Mouse (Mus musculus) lung, postnatal 0 days (tissue): ENCODE measurements around the gene Nrg4. TPM values are rescaled to one million over a fixed set of nuclear protein-coding genes. Genes with fewer than 3 reads are reported as not detected.
A peak's percentile ranks its signal among the peaks of the same experiment; 100 is the strongest.

ENCODE experiments used
- ATAC-seq: fragments of 200-750 bp; cut with Nextera tagmentation; 2 replicates; pipeline ENCODE4 v1.8.0; 2017; ENCODE audit warnings: moderate library complexity
- DNase-seq: peaks from one replicate; pipeline ENCODE4 v3.0.0-alpha.2; 2016; ENCODE audit warnings: low spot score
- H3K27ac ChIP-seq: fragments of 300-500 bp; sonication (generic); 2 replicates; pipeline ENCODE4 v1.5.1; 2014; ENCODE audit warnings: antibody characterized with exemption, mild to moderate bottlenecking, low read length, mixed read lengths
- H3K27me3 ChIP-seq: fragments of 300-500 bp; sonication (generic); replicated peaks from 2 replicates; pipeline ENCODE4 v1.6.1; 2014; ENCODE audit warnings: low read length, mixed read lengths; ENCODE audit not compliant: insufficient read depth
- H3K36me3 ChIP-seq: fragments of 300-500 bp; sonication (generic); 2 replicates; pipeline ENCODE4 v1.6.1; 2014; ENCODE audit warnings: low read length, mixed read lengths; ENCODE audit not compliant: insufficient read depth
- H3K4me1 ChIP-seq: fragments of 300-500 bp; sonication (generic); 2 replicates; pipeline ENCODE4 v1.6.1; 2014; ENCODE audit warnings: antibody characterized with exemption, low read depth, low read length, mixed read lengths; ENCODE audit not compliant: insufficient read depth
- H3K4me2 ChIP-seq: fragments of 300-500 bp; sonication (generic); replicated peaks from 2 replicates; pipeline ENCODE4 v1.6.1; 2014; ENCODE audit warnings: low read depth, mild to moderate bottlenecking, low read length, moderate library complexity, mixed read lengths
- H3K4me3 ChIP-seq: fragments of 300-500 bp; sonication (generic); 2 replicates; pipeline ENCODE4 v1.5.1; 2014; ENCODE audit warnings: low read depth, low read length
- H3K9ac ChIP-seq: fragments of 300-500 bp; sonication (generic); replicated peaks from 2 replicates; pipeline ENCODE4 v1.6.1; 2014; ENCODE audit warnings: low read depth, mild to moderate bottlenecking
- H3K9me3 ChIP-seq: fragments of 300-500 bp; sonication (generic); 2 replicates; pipeline ENCODE4 v1.6.1; 2016; ENCODE audit warnings: low read length, mixed read lengths
- CTCF ChIP-seq: IDR thresholded peaks from 2 replicates; pipeline ENCODE4 v1.5.1; 2016; ENCODE audit warnings: antibody characterized with exemption, mild to moderate bottlenecking
- EP300 ChIP-seq: IDR thresholded peaks from 2 replicates; pipeline ENCODE4 v1.6.1; 2016; ENCODE audit warnings: antibody characterized with exemption, mild to moderate bottlenecking, control low read depth
- WGBS: fragments of 180-500 bp; shearing (Covaris S2); extraction: QIAGEN DNeasy Blood & Tissue Kit; methylation state at CpG from one replicate; pipeline ENCODE4 v1.1.7; 2014; 5-methylcytosine and 5-hydroxymethylcytosine counted together
- polyA plus RNA-seq: library from polyadenylated mRNA; unstranded; fragments of >200 nt; fragmentation: Nextera tagmentation; extraction: Ambion mirVana; gene quantifications from 2 replicates; pipeline ENCODE4 v1.2.1, GENCODE M21; 2015

Nrg4 gene
- polyA plus RNA-seq, 1 experiment from 2014 or later: 1.4 TPM

GRCm38 (mm10) chr9:55307557-55307956 lies 19.1 kb downstream of the Nrg4 start:
- Histone ChIP-seq H3K9me3 (no peaks in the 10 kb centered on the region), H3K27me3 (no peaks in the 10 kb centered on the region), H3K4me1 (no peaks in the 10 kb centered on the region), H3K36me3 (no peaks in the 10 kb centered on the region), H3K27ac (no peak overlapping the region), H3K4me2 (no peak overlapping the region), H3K9ac (no peak overlapping the region), H3K4me3 (no peak overlapping the region)
- no peak for ATAC-seq
- WGBS: 58% methylated on average over 5 of the region's 5 CpGs
- TF ChIP-seq CTCF (no peak), EP300 (no peak)
- DNase-seq: no peak

- Histone ChIP-seq H3K36me3 (no peaks in the 10 kb centered on the region), H3K9ac (no peak overlapping the region), H3K4me3 (no peak overlapping the region), H3K4me1 (no peaks in the 10 kb centered on the region), H3K27ac (no peak overlapping the region), H3K4me2 (no peak overlapping the region), H3K27me3 (no peaks in the 10 kb centered on the region), H3K9me3 (no peaks in the 10 kb centered on the region)
- DNase-seq: no peak
- TF ChIP-seq CTCF (no peak), EP300 (no peak)
- no peak for ATAC-seq
- WGBS: 27% methylated on average over 2 of the region's 2 CpGs
Measured at GRCm38 (mm10) chr9:55307066-55307465, 19.6 kb downstream of the Nrg4 start.

GRCm38 (mm10) chr9:55296221-55296620 lies 30.4 kb downstream of the Nrg4 start:
- no peaks in the 10 kb centered on the region for H3K27me3 ChIP-seq
- no peak overlapping the region for H3K4me2 ChIP-seq
- 48% methylated on average over 2 of the region's 2 CpGs for WGBS
- no peak overlapping the region for H3K27ac ChIP-seq
- H3K4me3 ChIP-seq: no peak overlapping the region
- ATAC-seq (no peak), DNase-seq (peak; percentile 43)
- H3K9ac ChIP-seq: no peak overlapping the region
- H3K4me1 ChIP-seq: no peaks in the 10 kb centered on the region
- H3K36me3 ChIP-seq: no peaks in the 10 kb centered on the region
- TF ChIP-seq EP300 (no peak), CTCF (no peak)
- no peaks in the 10 kb centered on the region for H3K9me3 ChIP-seq

- 81% methylated on average over 4 of the region's 4 CpGs for WGBS
- no peak overlapping the region for H3K4me2 ChIP-seq
- no peak overlapping the region for H3K9ac ChIP-seq
- no peaks in the 10 kb centered on the region for H3K9me3 ChIP-seq
- ATAC-seq: no peak
- H3K27ac ChIP-seq: no peak overlapping the region
- H3K27me3 ChIP-seq: no peaks in the 10 kb centered on the region
- no peak overlapping the region for H3K4me3 ChIP-seq
- DNase-seq: no peak
- TF ChIP-seq EP300: no peak
- no peak for TF ChIP-seq CTCF
- H3K36me3 ChIP-seq: no peaks in the 10 kb centered on the region
- no peaks in the 10 kb centered on the region for H3K4me1 ChIP-seq
Measured at GRCm38 (mm10) chr9:55291966-55292365, 34.7 kb downstream of the Nrg4 start.

- Histone ChIP-seq H3K9ac (no peak overlapping the region), H3K36me3 (no peaks in the 10 kb centered on the region), H3K27ac (no peak overlapping the region), H3K4me2 (no peak overlapping the region), H3K4me3 (no peak overlapping the region), H3K9me3 (no peaks in the 10 kb centered on the region), H3K27me3 (no peaks in the 10 kb centered on the region), H3K4me1 (no peaks in the 10 kb centered on the region)
- TF ChIP-seq EP300 (0 out of 2 replicates have a peak, but pooled peaks have one; percentile 9), CTCF (no peak)
- DNase-seq: peak; percentile 34
- 25% methylated on average over 3 of the region's 3 CpGs for WGBS
- peak; percentile 73 for ATAC-seq
Measured at GRCm38 (mm10) chr9:55289475-55290198, 37.0 kb downstream of the Nrg4 start.

GRCm38 (mm10) chr9:55285197-55285596 lies 41.4 kb downstream of the Nrg4 start:
- H3K4me2 ChIP-seq: no peak overlapping the region
- no peak overlapping the region for H3K4me3 ChIP-seq
- no peaks in the 10 kb centered on the region for H3K27me3 ChIP-seq
- H3K36me3 ChIP-seq: no peaks in the 10 kb centered on the region
- no peak overlapping the region for H3K9ac ChIP-seq
- H3K9me3 ChIP-seq: no peaks in the 10 kb centered on the region
- peak; percentile 21 for DNase-seq
- TF ChIP-seq CTCF: no peak
- TF ChIP-seq EP300: no peak
- 67% methylated on average over 3 of the region's 3 CpGs for WGBS
- ATAC-seq: no peak
- no peaks in the 10 kb centered on the region for H3K4me1 ChIP-seq
- no peak overlapping the region for H3K27ac ChIP-seq
